Mouse (Mus musculus): ENCODE results near the gene Zfp174. TPM values are rescaled to one million over a fixed set of nuclear protein-coding genes. Genes with fewer than 3 reads are reported as not detected.
A peak's percentile ranks its signal among the peaks of the same experiment; 100 is the strongest.
"Not testable (repeated sequence)": the region's sequence is repeated elsewhere in the genome, so short reads cannot be mapped to it uniquely, and the experiment has no call there.

The Zfp174 gene
- polyA plus RNA-seq, 1 experiment from 2014 or later, result 0.82 TPM

DNA sequence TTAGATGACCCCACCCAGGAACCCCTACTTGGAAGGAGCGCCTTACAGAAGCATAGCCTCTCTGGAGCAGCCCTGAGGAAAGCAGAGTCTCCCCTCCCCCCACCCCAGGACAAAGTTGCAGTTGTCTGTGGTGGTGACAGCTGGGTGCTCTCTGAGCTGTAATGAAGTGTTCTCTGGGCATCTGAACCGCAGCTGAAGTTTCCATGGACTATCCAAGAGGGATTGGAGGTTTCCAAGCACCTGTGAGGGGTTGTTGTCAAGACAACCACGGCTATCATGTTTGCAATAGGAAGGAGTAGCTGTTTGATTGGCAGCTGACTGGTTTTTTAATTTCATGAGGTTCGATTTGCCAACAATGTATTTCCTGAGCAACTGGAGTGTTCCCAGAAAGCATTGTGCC lies 4.1 kb upstream of the Zfp174 start:
- WGBS, result 32% methylated on average over 4 of the region's 4 CpGs
- Histone ChIP-seq H3K36me3 (ENCODE audit: control insufficient read depth, insufficient read depth, low read length) (no peaks in the 10 kb centered on the region), H3K27ac (ENCODE audit: low read length) (no peak overlapping the region)

DNA sequence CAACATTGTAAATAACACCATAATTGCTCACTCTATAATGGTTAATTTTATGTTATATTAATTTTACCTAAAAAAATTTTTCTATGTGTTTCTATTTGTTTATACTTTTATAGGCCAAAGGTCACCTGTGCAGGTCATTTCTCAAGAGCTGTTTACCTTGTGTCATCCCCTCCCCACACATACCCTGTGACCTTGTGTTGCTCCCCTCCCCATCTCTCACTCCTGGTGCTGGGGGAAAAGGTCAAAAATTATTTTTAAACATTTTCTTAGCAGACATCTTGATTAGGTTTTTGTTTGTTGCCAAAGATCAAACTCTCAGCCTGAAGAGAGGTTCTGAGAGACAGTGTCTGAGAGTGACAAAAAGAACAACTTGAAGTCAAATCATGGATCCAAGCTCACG lies 3.3 kb upstream of the Zfp174 start:
- Histone ChIP-seq H3K4me2 (ENCODE audit: low read depth, low read length) (no peak overlapping the region), H3K27ac (ENCODE audit: low read length) (no peak overlapping the region), H3K4me3 (ENCODE audit: low read length) (no peak overlapping the region), H3K27me3 (replicated peaks; ENCODE audit: control insufficient read depth, insufficient read depth, low read length) (no peaks in the 10 kb centered on the region), H3K9me3 (ENCODE audit: control insufficient read depth, low read length) (no peaks in the 10 kb centered on the region), H3K9ac (ENCODE audit: low read depth, low read length) (no peak overlapping the region), H3K4me1 (ENCODE audit: control insufficient read depth, insufficient read depth, low read length) (peaks cover 8% of the 10 kb centered on the region; the same call in 1 of the 2 replicates), H3K36me3 (ENCODE audit: control insufficient read depth, insufficient read depth, low read length) (no peaks in the 10 kb centered on the region)
- no peak for ATAC-seq
- 71% methylated on average over 1 of the region's 1 CpGs for WGBS

More for the DNA sequence above, 4.1 kb upstream of the Zfp174 start:
- H3K9me3 ChIP-seq (ENCODE audit: control insufficient read depth, low read length), result no peaks in the 10 kb centered on the region
- no peak overlapping the region for H3K9ac ChIP-seq (ENCODE audit: low read depth, low read length)
- no peak overlapping the region for H3K4me2 ChIP-seq (ENCODE audit: low read depth, low read length)
- no peak overlapping the region for H3K4me3 ChIP-seq (ENCODE audit: low read length)
- H3K4me1 ChIP-seq (ENCODE audit: control insufficient read depth, insufficient read depth, low read length), result peaks cover 8% of the 10 kb centered on the region; the same call in 1 of the 2 replicates
- no peaks in the 10 kb centered on the region for H3K27me3 ChIP-seq (replicated peaks; ENCODE audit: control insufficient read depth, insufficient read depth, low read length)
- ATAC-seq, result no peak

DNA sequence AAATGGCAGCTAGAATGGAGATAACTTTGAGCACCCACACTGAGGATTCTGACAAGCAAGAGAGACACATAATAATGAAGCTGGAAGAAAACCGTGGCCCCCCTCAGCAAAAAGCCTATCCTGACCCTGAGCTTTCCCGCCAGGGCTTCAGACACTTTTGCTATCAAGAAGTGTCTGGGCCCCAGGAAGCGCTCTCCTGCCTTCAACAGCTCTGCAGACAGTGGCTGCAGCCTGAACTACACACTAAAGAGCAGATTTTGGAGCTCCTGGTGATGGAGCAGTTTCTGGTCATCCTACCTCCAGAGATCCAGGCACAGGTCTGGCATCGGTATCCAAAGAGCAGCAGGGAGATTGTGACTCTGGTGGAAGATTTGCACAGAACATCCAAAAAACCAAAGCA lies 803 bp downstream of the Zfp174 start:
- no peak overlapping the region for H3K27ac ChIP-seq (ENCODE audit: low read length)
- WGBS, result 75% methylated on average over 4 of the region's 4 CpGs
- peak overlapping the region; percentile 83; the same call in 1 of the 2 replicates for H3K9ac ChIP-seq (ENCODE audit: low read depth, low read length)
- H3K4me1 ChIP-seq (ENCODE audit: control insufficient read depth, insufficient read depth, low read length), result peaks cover 8% of the 10 kb centered on the region; the same call in 1 of the 2 replicates
- H3K4me3 ChIP-seq (ENCODE audit: low read length), result peak overlapping the region; percentile 80
- H3K27me3 ChIP-seq (replicated peaks; ENCODE audit: control insufficient read depth, insufficient read depth, low read length), result no peaks in the 10 kb centered on the region
- H3K36me3 ChIP-seq (ENCODE audit: control insufficient read depth, insufficient read depth, low read length), result no peaks in the 10 kb centered on the region
- H3K9me3 ChIP-seq (ENCODE audit: control insufficient read depth, low read length), result no peaks in the 10 kb centered on the region
- peak overlapping the region; percentile 78 for H3K4me2 ChIP-seq (ENCODE audit: low read depth, low read length)
- no peak for ATAC-seq

DNA sequence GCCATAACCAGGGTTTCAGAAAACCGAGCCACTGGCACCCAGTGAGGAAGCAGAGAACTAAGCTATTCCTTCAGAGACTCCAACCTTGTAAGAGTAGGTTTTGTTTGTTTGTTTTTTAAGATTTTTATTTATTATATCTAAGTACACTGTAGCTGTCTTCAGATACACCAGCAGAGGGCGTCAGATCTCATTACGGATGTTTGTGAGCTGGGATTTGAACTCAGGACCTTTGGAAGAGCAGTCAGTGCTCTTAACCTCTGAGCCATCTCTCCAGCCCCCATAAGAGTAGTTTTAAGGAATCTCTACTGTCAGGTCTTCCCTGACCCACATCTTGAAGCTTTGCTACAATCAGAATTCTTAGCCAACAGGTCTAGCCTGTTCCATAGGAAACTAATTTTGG lies 1.3 kb downstream of the Zfp174 start:
- Histone ChIP-seq H3K36me3 (ENCODE audit: control insufficient read depth, insufficient read depth, low read length) (no peaks in the 10 kb centered on the region), H3K4me1 (ENCODE audit: control insufficient read depth, insufficient read depth, low read length) (peaks cover 8% of the 10 kb centered on the region; the same call in 1 of the 2 replicates), H3K9me3 (ENCODE audit: control insufficient read depth, low read length) (no peaks in the 10 kb centered on the region), H3K9ac (ENCODE audit: low read depth, low read length) (no peak overlapping the region), H3K27me3 (replicated peaks; ENCODE audit: control insufficient read depth, insufficient read depth, low read length) (no peaks in the 10 kb centered on the region), H3K27ac (ENCODE audit: low read length) (no peak overlapping the region), H3K4me3 (ENCODE audit: low read length) (no peak overlapping the region), H3K4me2 (ENCODE audit: low read depth, low read length) (no peak overlapping the region)
- no peak for ATAC-seq
- WGBS, result 70% methylated on average over 3 of the region's 3 CpGs

DNA sequence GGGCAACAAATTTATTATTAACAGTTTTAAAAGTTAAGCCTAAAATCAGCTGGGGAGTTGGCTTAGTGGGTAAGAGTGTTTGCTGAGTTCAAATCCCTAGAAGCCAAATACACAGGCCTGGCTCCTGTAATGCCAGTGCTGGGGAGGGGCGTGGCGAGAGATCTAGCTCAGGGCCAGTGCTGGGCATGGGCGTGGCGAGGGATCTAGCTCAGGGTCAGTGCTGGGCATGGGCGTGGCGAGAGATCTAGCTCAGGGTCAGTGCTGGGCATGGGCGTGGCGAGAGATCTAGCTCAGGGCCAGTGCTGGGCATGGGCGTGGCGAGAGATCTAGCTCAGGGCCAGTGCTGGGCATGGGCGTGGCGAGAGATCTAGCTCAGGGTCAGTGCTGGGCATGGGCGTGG lies 4.2 kb downstream of the Zfp174 start:
- not testable (repeated sequence) for H3K9ac ChIP-seq (ENCODE audit: low read depth, low read length); H3K4me1 ChIP-seq (ENCODE audit: control insufficient read depth, insufficient read depth, low read length); ATAC-seq; H3K4me2 ChIP-seq (ENCODE audit: low read depth, low read length); H3K9me3 ChIP-seq (ENCODE audit: control insufficient read depth, low read length); H3K27ac ChIP-seq (ENCODE audit: low read length); H3K27me3 ChIP-seq (replicated peaks; ENCODE audit: control insufficient read depth, insufficient read depth, low read length); H3K4me3 ChIP-seq (ENCODE audit: low read length); H3K36me3 ChIP-seq (ENCODE audit: control insufficient read depth, insufficient read depth, low read length)
- WGBS, result 83% methylated on average over 13 of the region's 13 CpGs

DNA sequence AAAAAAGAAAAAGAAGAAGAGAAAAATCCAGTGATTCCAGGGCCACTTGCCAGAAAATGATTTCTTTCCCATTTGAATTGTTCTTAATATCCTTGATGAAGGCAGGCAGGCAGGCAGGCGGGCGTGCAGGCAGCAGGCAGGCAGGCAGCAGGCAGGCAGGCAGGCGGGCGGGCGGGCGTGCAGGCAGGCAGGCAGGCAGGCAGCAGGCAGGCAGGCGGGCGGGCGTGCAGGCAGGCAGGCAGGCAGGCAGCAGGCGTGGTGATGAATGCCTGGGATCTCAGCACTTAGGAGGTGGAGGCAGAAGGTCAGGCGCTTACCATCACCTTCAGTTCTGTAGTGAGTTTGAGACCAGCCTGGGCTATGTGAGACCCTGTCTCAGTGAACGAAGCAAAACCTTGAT lies 5.5 kb downstream of the Zfp174 start:
- Histone ChIP-seq H3K4me3 (ENCODE audit: low read length) (no peak overlapping the region), H3K4me2 (ENCODE audit: low read depth, low read length) (no peak overlapping the region), H3K4me1 (ENCODE audit: control insufficient read depth, insufficient read depth, low read length) (peaks cover 5% of the 10 kb centered on the region; the same call in 1 of the 2 replicates), H3K36me3 (ENCODE audit: control insufficient read depth, insufficient read depth, low read length) (no peaks in the 10 kb centered on the region), H3K9me3 (ENCODE audit: control insufficient read depth, low read length) (no peaks in the 10 kb centered on the region), H3K27me3 (replicated peaks; ENCODE audit: control insufficient read depth, insufficient read depth, low read length) (no peaks in the 10 kb centered on the region), H3K9ac (ENCODE audit: low read depth, low read length) (no peak overlapping the region), H3K27ac (ENCODE audit: low read length) (no peak overlapping the region)
- WGBS, result 53% methylated on average over 12 of the region's 12 CpGs
- no peak for ATAC-seq

DNA sequence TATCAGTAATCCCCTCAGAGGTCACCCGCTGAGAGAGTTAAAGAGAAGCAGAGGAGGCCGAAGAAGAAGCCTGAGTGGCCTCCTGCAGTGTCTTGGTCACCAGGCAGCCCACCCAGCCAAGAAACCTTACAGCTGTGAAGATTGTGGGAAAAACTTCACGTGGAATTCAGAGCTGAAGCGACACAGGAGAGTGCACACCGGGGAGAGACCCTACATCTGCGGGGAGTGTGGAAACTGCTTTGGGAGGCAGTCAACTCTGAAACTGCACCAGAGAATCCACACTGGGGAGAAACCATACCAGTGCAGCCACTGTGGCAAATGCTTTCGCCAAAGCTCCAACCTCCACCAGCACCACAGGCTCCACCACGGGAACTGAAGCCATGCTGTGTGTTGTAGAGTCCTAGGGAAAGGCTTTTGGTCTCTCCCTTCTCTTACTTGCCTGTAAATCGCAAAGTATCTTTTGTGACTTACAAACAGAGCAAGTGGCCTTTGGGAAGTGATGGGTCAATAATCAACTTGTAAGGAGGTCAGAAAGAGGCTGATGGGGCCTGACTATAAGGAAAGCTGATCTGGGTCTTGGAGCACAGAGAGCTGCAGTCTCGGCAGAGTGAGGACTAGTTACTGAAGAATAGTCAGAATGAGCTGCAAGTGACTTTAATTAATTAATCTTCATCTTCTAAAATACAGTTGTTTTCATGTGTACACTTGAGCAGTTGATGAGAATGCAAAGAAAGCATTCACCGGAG lies 7.5 kb downstream of the Zfp174 start:
- Histone ChIP-seq H3K9me3 (ENCODE audit: control insufficient read depth, low read length) (no peaks in the 10 kb centered on the region), H3K4me2 (ENCODE audit: low read depth, low read length) (no peak overlapping the region), H3K27me3 (replicated peaks; ENCODE audit: control insufficient read depth, insufficient read depth, low read length) (no peaks in the 10 kb centered on the region), H3K27ac (ENCODE audit: low read length) (no peak overlapping the region), H3K4me3 (ENCODE audit: low read length) (no peak overlapping the region), H3K36me3 (ENCODE audit: control insufficient read depth, insufficient read depth, low read length) (no peaks in the 10 kb centered on the region), H3K4me1 (ENCODE audit: control insufficient read depth, insufficient read depth, low read length) (no peaks in the 10 kb centered on the region), H3K9ac (ENCODE audit: low read depth, low read length) (no peak overlapping the region)
- ATAC-seq, result no peak
- 70% methylated on average over 11 of the region's 11 CpGs for WGBS

DNA sequence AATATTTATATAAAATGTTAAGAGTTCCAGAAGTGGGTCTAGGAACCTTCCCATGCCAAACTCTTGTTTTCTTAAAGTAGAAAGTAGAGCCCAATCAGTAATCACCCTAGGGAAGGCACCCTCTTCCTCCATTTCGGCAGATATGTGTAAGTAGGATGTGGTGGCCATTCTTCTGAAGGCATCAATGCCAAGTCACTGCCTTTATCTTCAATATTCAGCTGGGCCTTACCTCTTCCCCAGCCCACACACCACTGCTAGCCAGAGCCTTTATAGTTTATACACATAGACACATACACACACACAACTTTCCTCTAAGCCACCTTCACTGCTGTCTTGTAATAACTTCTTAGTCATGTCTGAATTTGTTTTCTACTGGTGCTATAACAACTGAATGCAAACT lies 8.7 kb downstream of the Zfp174 start:
- Histone ChIP-seq H3K27ac (ENCODE audit: low read length) (no peak overlapping the region), H3K27me3 (replicated peaks; ENCODE audit: control insufficient read depth, insufficient read depth, low read length) (no peaks in the 10 kb centered on the region), H3K36me3 (ENCODE audit: control insufficient read depth, insufficient read depth, low read length) (peaks cover 3% of the 10 kb centered on the region), H3K4me2 (ENCODE audit: low read depth, low read length) (no peak overlapping the region), H3K9me3 (ENCODE audit: control insufficient read depth, low read length) (no peaks in the 10 kb centered on the region), H3K4me3 (ENCODE audit: low read length) (no peak overlapping the region), H3K9ac (ENCODE audit: low read depth, low read length) (no peak overlapping the region), H3K4me1 (ENCODE audit: control insufficient read depth, insufficient read depth, low read length) (no peaks in the 10 kb centered on the region)
- no peak for ATAC-seq
- 93% methylated on average over 1 of the region's 1 CpGs for WGBS

DNA sequence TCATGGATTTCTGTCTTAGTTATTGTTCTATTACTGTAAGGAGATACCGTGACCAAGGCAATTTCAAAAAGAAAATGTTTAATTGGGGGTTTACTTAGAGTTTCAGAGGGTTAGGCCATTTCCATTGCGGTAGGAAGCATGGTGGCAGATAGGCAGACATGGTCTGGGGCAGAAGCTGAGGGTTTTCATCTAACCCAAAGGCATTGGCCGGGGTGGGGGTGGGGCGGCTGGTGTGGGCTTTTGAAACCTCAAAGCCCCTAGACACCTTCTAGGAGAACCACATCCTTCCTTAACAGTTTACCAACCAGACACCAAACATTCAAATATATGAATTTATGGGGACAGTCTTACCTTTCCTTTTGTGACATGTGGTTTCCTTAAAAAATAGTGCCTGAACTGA lies 12.2 kb downstream of the Zfp174 start:
- no peaks in the 10 kb centered on the region for H3K27me3 ChIP-seq (replicated peaks; ENCODE audit: control insufficient read depth, insufficient read depth, low read length)
- no peak overlapping the region for H3K9ac ChIP-seq (ENCODE audit: low read depth, low read length)
- ATAC-seq, result no peak
- no peaks in the 10 kb centered on the region for H3K9me3 ChIP-seq (ENCODE audit: control insufficient read depth, low read length)
- peaks cover 7% of the 10 kb centered on the region for H3K36me3 ChIP-seq (ENCODE audit: control insufficient read depth, insufficient read depth, low read length)
- 94% methylated on average over 4 of the region's 4 CpGs for WGBS
- no peak overlapping the region for H3K4me3 ChIP-seq (ENCODE audit: low read length)
- no peaks in the 10 kb centered on the region for H3K4me1 ChIP-seq (ENCODE audit: control insufficient read depth, insufficient read depth, low read length)
- no peak overlapping the region for H3K27ac ChIP-seq (ENCODE audit: low read length)
- no peak overlapping the region for H3K4me2 ChIP-seq (ENCODE audit: low read depth, low read length)

DNA sequence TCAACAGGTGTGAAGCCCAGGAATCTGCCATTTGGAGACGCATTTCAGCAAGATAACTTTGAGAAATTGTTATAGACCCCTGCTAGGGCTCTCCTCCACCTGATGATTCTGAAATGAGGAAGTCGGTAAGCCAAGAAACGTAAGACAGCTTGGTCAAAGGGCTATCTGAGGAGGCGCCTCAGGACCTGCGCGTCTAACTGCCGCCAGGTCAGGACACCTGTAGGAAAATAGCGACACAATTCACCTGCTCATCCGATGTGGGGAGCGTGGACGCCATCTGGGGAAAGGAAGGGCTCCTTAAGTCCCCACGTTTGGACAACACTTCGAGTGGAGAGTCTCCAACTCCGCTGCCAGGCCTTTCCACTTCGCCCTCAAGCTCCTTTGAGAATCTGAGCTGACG lies 24.7 kb downstream of the Zfp174 start:
- Histone ChIP-seq H3K4me1 (ENCODE audit: control insufficient read depth, insufficient read depth, low read length) (peaks cover 9% of the 10 kb centered on the region; the same call in 1 of the 2 replicates), H3K4me2 (ENCODE audit: low read depth, low read length) (peak overlapping the region; percentile 90), H3K27ac (ENCODE audit: low read length) (peak overlapping the region; percentile 55; the same call in 1 of the 2 replicates), H3K9me3 (ENCODE audit: control insufficient read depth, low read length) (no peaks in the 10 kb centered on the region), H3K4me3 (ENCODE audit: low read length) (peak overlapping the region; percentile 66), H3K36me3 (ENCODE audit: control insufficient read depth, insufficient read depth, low read length) (no peaks in the 10 kb centered on the region), H3K27me3 (replicated peaks; ENCODE audit: control insufficient read depth, insufficient read depth, low read length) (no peaks in the 10 kb centered on the region), H3K9ac (ENCODE audit: low read depth, low read length) (peak overlapping the region; percentile 75)
- WGBS, result 2% methylated on average over 16 of the region's 16 CpGs
- peak; percentile 56 for ATAC-seq

Data from intestine, embryonic 16.5 days (tissue).